Mouse (Mus musculus) heart, embryonic 10.5 days (tissue): ENCODE measurements around the gene Mfap1b. TPM values are rescaled to one million over a fixed set of nuclear protein-coding genes. Genes with fewer than 3 reads are reported as not detected.
"Not testable (repeated sequence)": the region's sequence is repeated elsewhere in the genome, so short reads cannot be mapped to it uniquely, and the experiment has no call there.

ENCODE experiments used
- DNase-seq: peaks from one replicate; pipeline ENCODE4 v3.0.0-alpha.2; 2017; ENCODE audit warnings: low spot score
- H3K27ac ChIP-seq: fragments of 300-500 bp; sonication (generic); 2 replicates; pipeline ENCODE4 v1.5.1; 2016; ENCODE audit warnings: mild to moderate bottlenecking
- H3K27me3 ChIP-seq: fragments of 300-500 bp; sonication (generic); 2 replicates; pipeline ENCODE4 v1.6.1; 2016; ENCODE audit warnings: mild to moderate bottlenecking; ENCODE audit not compliant: poor library complexity, insufficient read depth, severe bottlenecking
- H3K36me3 ChIP-seq: fragments of 300-500 bp; sonication (generic); 2 replicates; pipeline ENCODE4 v1.6.1; 2016; ENCODE audit warnings: mild to moderate bottlenecking, moderate library complexity
- H3K4me1 ChIP-seq: fragments of 300-500 bp; sonication (generic); 2 replicates; pipeline ENCODE4 v1.6.1; 2016; ENCODE audit warnings: mild to moderate bottlenecking
- H3K4me3 ChIP-seq: fragments of 300-500 bp; sonication (generic); 2 replicates; pipeline ENCODE4 v1.5.1; 2016; ENCODE audit warnings: mild to moderate bottlenecking, moderate library complexity
- H3K9me3 ChIP-seq: fragments of 300-500 bp; sonication (generic); 2 replicates; pipeline ENCODE4 v1.6.1; 2016; ENCODE audit warnings: mild to moderate bottlenecking, moderate library complexity
- WGBS: fragments of 180-500 bp; shearing (Covaris S2); methylation state at CpG from one replicate; pipeline ENCODE4 v1.1.7; 2016; 5-methylcytosine and 5-hydroxymethylcytosine counted together
- polyA plus RNA-seq: library from polyadenylated mRNA; unstranded; fragments of >200 nt; fragmentation: Nextera tagmentation; extraction: Ambion mirVana; gene quantifications from 2 replicates; pipeline ENCODE4 v1.2.1, GENCODE M21; 2016

The Mfap1b gene
- 45.4 and 49.3 TPM in 2 replicates for polyA plus RNA-seq

GRCm38 (mm10) chr2:121473301-121474179 lies at the start of gene Mfap1b:
Gene Mfap1b, minus strand, starts transcription at chr2:121474067.
- Histone ChIP-seq H3K27ac (peak within 1 kb of the TSS; percentile 64), H3K4me3 (peak within 1 kb of the TSS; percentile 66)
- WGBS = 5% methylated on average over 41 of the region's 41 CpGs
- not testable (repeated sequence) for H3K27me3 ChIP-seq, H3K9me3 ChIP-seq, H3K36me3 ChIP-seq, H3K4me1 ChIP-seq
- peak; percentile 94 for DNase-seq

DNA sequence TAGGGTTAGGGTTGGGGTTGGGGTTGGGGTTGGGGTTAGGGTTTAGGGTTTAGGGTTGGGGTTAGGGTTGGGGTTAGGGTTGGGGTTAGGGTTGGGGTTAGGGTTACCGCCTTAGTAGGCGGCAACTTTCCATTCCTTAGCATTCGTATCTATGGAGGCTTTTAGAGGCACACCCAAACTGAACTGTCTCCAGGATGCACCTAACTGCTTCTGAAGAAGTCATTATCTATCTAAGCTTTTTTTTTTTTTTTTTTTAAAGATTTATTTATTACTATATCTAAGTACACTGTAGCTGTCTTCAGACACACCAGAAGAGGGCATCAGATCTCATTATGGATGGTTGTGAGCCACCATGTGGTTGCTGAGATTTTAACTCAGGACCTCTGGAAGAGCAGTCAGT lies 49.0 kb upstream of the Mfap1b start:
- not testable (repeated sequence) for H3K9me3 ChIP-seq, H3K27me3 ChIP-seq, H3K4me3 ChIP-seq, H3K27ac ChIP-seq, DNase-seq, H3K4me1 ChIP-seq
- WGBS = 94% methylated on average over 3 of the region's 3 CpGs
- peaks cover 55% of the 10 kb centered on the region for H3K36me3 ChIP-seq

- no peak for DNase-seq
- Histone ChIP-seq H3K4me1 (no peaks in the 10 kb centered on the region), H3K9me3 (no peaks in the 10 kb centered on the region), H3K4me3 (no peak overlapping the region), H3K27ac (no peak overlapping the region), H3K36me3 (peaks cover 60% of the 10 kb centered on the region), H3K27me3 (no peaks in the 10 kb centered on the region)
- 92% methylated on average over 2 of the region's 2 CpGs for WGBS
These were observed 48.1 kb upstream of the Mfap1b start for GRCm38 (mm10) chr2:121522006-121522405.

- not testable (repeated sequence) for DNase-seq, H3K4me1 ChIP-seq, H3K27me3 ChIP-seq, H3K27ac ChIP-seq, H3K4me3 ChIP-seq, H3K9me3 ChIP-seq
- H3K36me3 ChIP-seq = peaks cover 56% of the 10 kb centered on the region
- 92% methylated on average over 4 of the region's 4 CpGs for WGBS
These were observed 44.8 kb upstream of the Mfap1b start for GRCm38 (mm10) chr2:121518711-121519110.

- DNase-seq = no peak
- Histone ChIP-seq H3K27me3 (no peaks in the 10 kb centered on the region), H3K36me3 (peaks cover 57% of the 10 kb centered on the region), H3K4me1 (no peaks in the 10 kb centered on the region), H3K4me3 (no peak overlapping the region), H3K9me3 (no peaks in the 10 kb centered on the region), H3K27ac (no peak overlapping the region)
- WGBS = 91% methylated on average over 5 of the region's 5 CpGs
These were observed 44.2 kb upstream of the Mfap1b start for GRCm38 (mm10) chr2:121518106-121518505.

DNA sequence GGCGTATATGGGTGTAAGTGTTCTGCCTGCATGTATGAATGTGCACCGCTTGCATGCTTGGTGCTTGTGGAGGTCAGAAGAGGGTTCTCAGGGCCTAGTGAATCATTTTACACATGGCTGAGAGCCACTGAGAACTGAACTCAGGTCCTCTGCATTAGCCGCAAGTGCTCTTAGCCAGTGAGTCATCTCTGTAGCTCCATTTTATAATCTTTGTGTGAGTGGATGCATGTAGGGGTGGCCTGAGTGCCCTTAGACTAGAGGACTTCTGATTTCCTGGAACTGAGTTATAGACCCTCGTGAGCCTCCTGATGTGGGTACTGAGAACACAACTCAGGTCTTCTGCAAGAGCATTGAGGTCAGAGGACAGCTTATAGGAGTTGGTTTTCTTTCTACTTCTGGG lies 40.3 kb upstream of the Mfap1b start:
- 96% methylated on average over 4 of the region's 4 CpGs for WGBS
- Histone ChIP-seq H3K36me3 (peaks cover 58% of the 10 kb centered on the region), H3K4me1 (peaks cover 6% of the 10 kb centered on the region), H3K27ac (no peak overlapping the region), H3K27me3 (no peaks in the 10 kb centered on the region), H3K9me3 (no peaks in the 10 kb centered on the region), H3K4me3 (no peak overlapping the region)
- no peak for DNase-seq

DNA sequence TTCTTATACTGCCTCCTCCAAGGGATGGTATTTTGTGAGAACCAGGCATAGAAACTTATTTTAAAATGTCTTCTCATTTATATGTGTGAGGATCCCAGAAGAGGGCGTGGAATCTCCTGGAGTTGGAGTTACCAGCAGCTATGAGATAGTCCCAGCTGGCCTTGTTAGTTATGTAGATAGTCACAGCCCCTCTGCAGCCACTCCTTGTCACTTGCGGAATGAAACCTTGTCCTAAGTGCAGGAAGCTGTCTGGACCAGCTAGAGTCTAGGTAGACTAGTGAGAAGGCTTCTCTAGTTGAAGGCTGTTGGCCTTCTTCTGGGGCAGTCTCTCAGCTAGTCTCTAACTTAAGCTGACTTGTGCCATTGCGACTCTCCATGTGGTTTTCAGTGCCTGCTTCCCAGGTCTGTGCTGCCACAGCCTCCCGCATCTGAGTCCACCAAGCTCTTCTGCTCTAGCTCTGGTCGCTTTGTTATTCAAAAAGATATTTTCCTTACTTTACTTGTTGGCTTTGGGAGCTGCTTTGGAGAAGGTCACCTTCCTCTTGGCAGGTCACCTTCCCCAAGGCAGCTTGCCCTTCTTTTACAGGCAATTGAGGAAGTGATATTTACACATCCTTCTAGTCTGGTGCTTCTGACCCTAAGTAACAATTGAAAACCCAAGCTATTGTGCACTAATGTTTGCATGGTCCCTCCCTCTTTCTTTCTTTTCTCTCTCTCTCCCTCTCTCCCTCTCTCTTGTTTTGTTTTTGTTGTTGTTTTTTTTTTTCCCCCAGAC lies 39.3 kb upstream of the Mfap1b start:
- not testable (repeated sequence) for H3K27ac ChIP-seq, H3K4me1 ChIP-seq, H3K4me3 ChIP-seq, DNase-seq, H3K9me3 ChIP-seq, H3K27me3 ChIP-seq
- WGBS = 90% methylated on average over 5 of the region's 5 CpGs
- peaks cover 60% of the 10 kb centered on the region for H3K36me3 ChIP-seq

GRCm38 (mm10) chr2:121511401-121511800 lies 37.5 kb upstream of the Mfap1b start:
- no peaks in the 10 kb centered on the region for H3K9me3 ChIP-seq
- H3K27me3 ChIP-seq = no peaks in the 10 kb centered on the region
- DNase-seq = no peak
- no peak overlapping the region for H3K4me3 ChIP-seq
- peaks cover 15% of the 10 kb centered on the region for H3K4me1 ChIP-seq
- H3K36me3 ChIP-seq = peaks cover 46% of the 10 kb centered on the region
- no peak overlapping the region for H3K27ac ChIP-seq
- WGBS = 89% methylated on average over 8 of the region's 8 CpGs

DNA sequence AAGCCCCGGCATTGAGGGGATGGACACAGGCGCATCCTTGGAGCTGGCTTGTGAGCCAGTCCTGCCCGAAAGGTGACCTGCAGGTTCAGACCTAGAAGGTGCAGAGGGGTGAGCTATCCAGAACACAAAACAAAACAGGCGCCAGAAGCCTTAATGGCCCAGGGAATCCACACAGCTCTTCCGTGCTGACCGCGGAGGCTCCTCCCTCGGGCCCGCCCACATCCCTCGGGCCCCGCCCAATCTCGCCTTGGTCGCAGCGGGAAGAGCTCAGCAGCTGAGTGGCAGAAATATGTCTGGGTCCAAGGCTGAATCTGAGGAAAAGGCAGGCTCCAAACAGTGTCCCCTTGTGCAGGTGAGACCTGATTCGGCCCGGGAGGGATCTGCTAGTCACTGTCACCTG lies 35.7 kb upstream of the Mfap1b start:
- H3K4me1 ChIP-seq = peaks cover 15% of the 10 kb centered on the region
- 15% methylated on average over 16 of the region's 16 CpGs for WGBS
- no peak overlapping the region; the same call in 1 of the 2 replicates for H3K27ac ChIP-seq
- H3K4me3 ChIP-seq = peak overlapping the region; percentile 51
- peak; percentile 92 for DNase-seq
- peaks cover 41% of the 10 kb centered on the region for H3K36me3 ChIP-seq
- no peaks in the 10 kb centered on the region for H3K27me3 ChIP-seq
- no peaks in the 10 kb centered on the region for H3K9me3 ChIP-seq

- 79% methylated on average over 2 of the region's 2 CpGs for WGBS
- Histone ChIP-seq H3K27ac (no peak overlapping the region), H3K9me3 (no peaks in the 10 kb centered on the region), H3K4me1 (peaks cover 15% of the 10 kb centered on the region), H3K36me3 (peaks cover 38% of the 10 kb centered on the region), H3K27me3 (no peaks in the 10 kb centered on the region), H3K4me3 (peak overlapping the region; percentile 64)
- DNase-seq = no peak
These were observed 34.1 kb upstream of the Mfap1b start for GRCm38 (mm10) chr2:121507951-121508330.

DNA sequence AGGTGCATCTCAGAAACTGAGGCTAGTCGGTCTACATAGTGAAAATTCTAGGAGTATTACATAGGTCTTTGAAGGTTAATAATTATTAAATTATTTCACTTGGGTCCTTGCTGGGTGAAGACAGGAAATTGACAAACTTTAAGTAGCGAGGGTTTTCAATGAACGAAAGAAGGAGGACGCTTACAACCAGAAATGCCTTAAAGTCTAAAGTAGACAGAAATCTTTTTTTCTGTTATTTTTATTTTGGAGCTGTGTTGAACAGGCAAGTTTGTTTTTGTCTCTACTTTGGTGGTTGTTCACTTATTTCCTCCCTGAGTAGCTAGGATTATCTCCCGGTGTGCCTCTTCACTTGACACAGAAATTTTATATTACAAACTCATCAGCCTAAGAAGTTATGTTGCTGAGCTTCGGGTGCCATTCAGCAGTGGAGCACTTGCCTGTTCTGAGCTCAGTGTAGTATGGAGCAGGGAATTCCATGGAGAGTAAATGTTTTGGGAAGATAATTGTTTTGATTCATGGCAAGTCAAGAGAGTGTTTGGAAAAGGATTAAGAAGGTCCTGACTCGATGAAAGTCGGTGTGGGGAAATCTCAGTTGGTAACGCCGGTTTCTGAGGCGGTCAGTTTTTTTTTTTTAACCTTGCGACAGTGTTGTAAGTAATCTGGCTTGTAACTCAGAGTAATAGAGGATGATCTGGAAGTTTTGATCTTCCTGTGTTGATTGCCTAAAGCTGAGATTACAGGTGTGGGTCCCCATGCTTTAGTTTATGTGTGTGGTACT lies 33.5 kb upstream of the Mfap1b start:
- Histone ChIP-seq H3K27ac (0 out of 2 replicates have a peak overlapping the region, but pooled peaks have one; percentile 78), H3K36me3 (peaks cover 34% of the 10 kb centered on the region), H3K4me1 (peaks cover 15% of the 10 kb centered on the region), H3K27me3 (no peaks in the 10 kb centered on the region), H3K9me3 (no peaks in the 10 kb centered on the region), H3K4me3 (peak overlapping the region; percentile 64)
- no peak for DNase-seq
- WGBS = 29% methylated on average over 12 of the region's 12 CpGs

DNA sequence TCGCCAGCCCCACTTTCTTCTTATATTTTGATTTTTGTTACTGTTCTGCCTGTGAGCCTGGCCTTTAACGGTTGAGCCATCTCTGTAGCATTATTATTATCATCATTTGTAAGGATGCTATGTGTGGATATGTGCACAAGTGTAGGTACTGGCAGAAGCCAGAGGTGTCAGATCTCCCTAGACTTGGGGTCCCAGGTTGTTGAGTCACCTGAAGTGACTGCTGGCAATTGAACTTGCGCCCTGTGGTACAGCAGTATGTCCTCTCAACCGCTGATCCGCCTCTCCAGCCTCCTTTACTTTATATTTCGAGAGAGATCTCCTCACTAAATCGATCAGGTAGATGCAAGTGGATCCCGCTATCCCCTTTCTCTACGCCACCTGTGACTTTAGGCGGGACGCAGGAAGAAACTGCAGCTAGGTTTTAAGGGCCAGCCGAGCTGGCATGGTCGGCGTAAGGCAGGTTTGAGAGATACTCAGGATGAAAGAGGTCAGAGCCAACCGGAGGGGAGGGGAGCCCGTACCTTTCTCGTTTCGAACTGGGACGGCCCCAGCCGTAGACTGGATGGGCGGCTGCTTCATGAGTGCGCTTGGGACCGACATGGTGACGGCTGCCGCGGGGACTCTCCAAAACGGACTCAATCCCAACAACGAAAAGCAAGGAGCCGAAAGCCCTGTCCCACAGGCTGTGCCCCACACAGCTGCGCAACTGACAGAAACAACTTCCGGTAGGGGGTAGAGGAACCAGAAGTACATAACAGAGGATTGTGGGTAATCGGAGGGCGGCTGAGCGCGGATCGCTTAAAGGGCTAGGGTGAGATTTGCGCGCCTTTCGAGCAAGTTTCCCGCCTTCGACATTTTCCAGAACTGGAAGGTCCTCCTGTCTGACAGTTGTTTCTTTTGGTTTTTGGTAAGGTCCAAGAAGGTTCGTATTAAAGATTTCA lies 32.3 kb upstream of the Mfap1b start, which contains the start of the genes Mfap1a and Wdr76:
Mfap1a (minus strand) TSS at position 724 of the 941 bp plus-strand sequence.
Wdr76 (plus strand) TSS at position 782 of the 941 bp plus-strand sequence.
- peaks cover 15% of the 10 kb centered on the region for H3K4me1 ChIP-seq
- peak; percentile 95 for DNase-seq
- H3K27me3 ChIP-seq, H3K9me3 ChIP-seq: not testable (repeated sequence)
- H3K36me3 ChIP-seq = peaks cover 27% of the 10 kb centered on the region
- 5% methylated on average over 42 of the region's 42 CpGs for WGBS
- H3K27ac ChIP-seq = peak within 1 kb of the TSS; percentile 78
- H3K4me3 ChIP-seq = peak within 1 kb of the TSS; percentile 64
